ENCODE assay signal across 8 mouse cellular contexts in genomic region chr13:60178416-60178815, GRCm38 (mm10). TPM values are rescaled to one million over a fixed set of nuclear protein-coding genes. Genes with fewer than 3 reads are reported as not detected.
DNase-seq lines count a peak whose midpoint lies in the region; ATAC-seq lines count a peak whose summit lies in the region.

No protein-coding gene starts in this region.

- peak overlapping the region; percentile 84 for H3K4me3 ChIP-seq in embryonic facial prominence, embryonic 15.5 days (replicated peaks)
- H3K4me3 ChIP-seq in limb, embryonic 12.5 days (replicated peaks), result peak overlapping the region; percentile 100
- H3K4me3 ChIP-seq in midbrain, embryonic 13.5 days (replicated peaks), result peak overlapping the region; percentile 90

- peaks cover 16% of the 10 kb centered on the region; the same call in 1 of the 2 replicates for H3K4me1 ChIP-seq in embryonic facial prominence, embryonic 15.5 days
- H3K4me1 ChIP-seq in limb, embryonic 12.5 days (replicated peaks), result peaks cover 20% of the 10 kb centered on the region
- peaks cover 27% of the 10 kb centered on the region for H3K4me1 ChIP-seq in midbrain, embryonic 13.5 days (replicated peaks)

- H3K9me3 ChIP-seq in embryonic facial prominence, embryonic 15.5 days (replicated peaks), result no peaks in the 10 kb centered on the region
- peaks cover 3% of the 10 kb centered on the region; the same call in 1 of the 2 replicates for H3K9me3 ChIP-seq in limb, embryonic 12.5 days
- H3K9me3 ChIP-seq in midbrain, embryonic 13.5 days, result no peaks in the 10 kb centered on the region

- ATAC-seq in CD4-positive, CD25-positive, alpha-beta regulatory T cell, adult 4 months, result no peak
- ATAC-seq in embryonic facial prominence, embryonic 15.5 days (ENCODE audit: insufficient number of reproducible peaks, low FRiP score, low TSS enrichment, low read depth), result no peak
- ATAC-seq in limb, embryonic 12.5 days (ENCODE audit: insufficient number of reproducible peaks, insufficient read depth, low FRiP score, low TSS enrichment, low read depth), result no peak
- ATAC-seq in midbrain, embryonic 13.5 days, result no peak

- peak overlapping the region; percentile 100 for H3K27ac ChIP-seq in embryonic facial prominence, embryonic 15.5 days (replicated peaks)
- peak overlapping the region; percentile 100 for H3K27ac ChIP-seq in limb, embryonic 12.5 days
- peak overlapping the region; percentile 79 for H3K27ac ChIP-seq in midbrain, embryonic 13.5 days

- DNase-seq in CD4-positive, CD25-positive, alpha-beta regulatory T cell, adult 2 months (ENCODE audit: low read depth, low spot score), result peak; percentile 29
- DNase-seq in heart, adult 9 months (ENCODE audit: low spot score in 2 of 2), result peak; percentile 84 to 93
- peak; percentile 97 for DNase-seq in kidney, adult 9 months
- peak; percentile 60 to 83 for DNase-seq in spleen, postnatal 4 days (ENCODE audit: low spot score in 2 of 2)

- WGBS in embryonic facial prominence, embryonic 15.5 days, result 1% methylated on average over 15 of the region's 15 CpGs
- under 1% methylated on average over 15 of the region's 15 CpGs for WGBS in limb, embryonic 12.5 days
- WGBS in midbrain, embryonic 13.5 days, result under 1% methylated on average over 15 of the region's 15 CpGs

- no peaks in the 10 kb centered on the region for H3K27me3 ChIP-seq in embryonic facial prominence, embryonic 15.5 days
- no peaks in the 10 kb centered on the region for H3K27me3 ChIP-seq in limb, embryonic 12.5 days
- H3K27me3 ChIP-seq in midbrain, embryonic 13.5 days, result no peaks in the 10 kb centered on the region; the same call in 1 of the 2 replicates

- H3K36me3 ChIP-seq in embryonic facial prominence, embryonic 15.5 days, result no peaks in the 10 kb centered on the region
- peaks cover 14% of the 10 kb centered on the region for H3K36me3 ChIP-seq in limb, embryonic 12.5 days
- no peaks in the 10 kb centered on the region for H3K36me3 ChIP-seq in midbrain, embryonic 13.5 days

- peak overlapping the region; percentile 40 for H3K9ac ChIP-seq in embryonic facial prominence, embryonic 15.5 days
- peak overlapping the region; percentile 52 for H3K9ac ChIP-seq in limb, embryonic 12.5 days (replicated peaks)
- H3K9ac ChIP-seq in midbrain, embryonic 13.5 days (replicated peaks), result no peak overlapping the region

- peak overlapping the region; percentile 59 for H3K4me2 ChIP-seq in embryonic facial prominence, embryonic 15.5 days (replicated peaks)
- peak overlapping the region; percentile 71 for H3K4me2 ChIP-seq in limb, embryonic 12.5 days
- peak overlapping the region; percentile 92 for H3K4me2 ChIP-seq in midbrain, embryonic 13.5 days (replicated peaks)

RNA-seq across cellular contexts. Expression of gene Gas1, which starts 1.3 kb away (rescaled TPM):
- polyA plus RNA-seq in CD4-positive, CD25-positive, alpha-beta regulatory T cell, adult 4 months (2017; shearing (Covaris generic)), result not detected
- polyA plus RNA-seq in embryonic facial prominence, embryonic 15.5 days (2015; fragmentation: Nextera tagmentation; extraction: Ambion mirVana), result 236 and 242 TPM in 2 replicates
- 318 and 346 TPM in 2 replicates for polyA plus RNA-seq in limb, embryonic 12.5 days (2016; fragmentation: Nextera tagmentation; extraction: Ambion mirVana)
- polyA plus RNA-seq in midbrain, embryonic 13.5 days (2015; fragmentation: Nextera tagmentation; extraction: Ambion mirVana), result 17.5 and 30.6 TPM in 2 replicates

Comparison
In these comparisons a context has a peak if more than half of its experiments do, and no peak if none do; other contexts are left out.
1. DNase-seq: peak in every context shown above with its lines; median percentile 97 in kidney, adult 9 months; 88 in heart, adult 9 months; 72 in spleen, postnatal 4 days; 29 in CD4-positive, CD25-positive, alpha-beta regulatory T cell, adult 2 months.
2. RNA of gene Gas1, which starts 1.3 kb away (polyA plus RNA-seq): 318 to 346 TPM in limb, embryonic 12.5 days, 236 to 242 TPM in embryonic facial prominence, embryonic 15.5 days and 17.5 to 30.6 TPM in midbrain, embryonic 13.5 days; not detected in CD4-positive, CD25-positive, alpha-beta regulatory T cell, adult 4 months; every median in the first group is over 10 times any median in the second.
3. Peak in every context shown above with its lines, with median percentiles within 50 percentile points of each other: H3K27ac ChIP-seq, H3K4me2 ChIP-seq and H3K4me3 ChIP-seq.